ENCODE assay signal across 9 mouse cellular contexts in the genomic region with DNA sequence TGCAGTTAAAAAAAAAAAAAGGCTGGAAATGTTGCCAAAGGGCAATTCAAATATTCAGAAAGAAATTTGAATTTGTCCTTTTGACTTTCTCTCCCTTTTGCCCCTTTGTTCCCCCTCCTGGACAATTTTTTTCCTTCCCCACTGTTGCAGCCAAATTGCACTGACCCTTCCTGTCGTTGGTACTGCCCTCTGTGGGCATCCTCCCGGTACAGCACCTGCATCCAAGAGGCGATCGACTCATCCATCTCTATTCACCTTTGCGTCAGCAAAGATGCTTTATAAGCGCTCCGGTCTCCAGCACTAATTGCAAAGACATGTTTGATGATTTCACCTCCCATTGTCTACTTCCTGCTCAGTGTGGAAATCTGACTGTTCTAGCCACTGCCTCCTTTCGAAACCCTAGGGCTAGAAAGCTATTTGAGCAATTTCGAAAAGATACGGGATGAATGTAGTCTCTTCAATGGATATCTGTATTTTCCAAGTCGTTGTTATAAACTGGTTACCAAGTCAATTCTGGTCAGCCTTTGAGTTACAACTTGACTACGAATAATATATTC. TPM values are rescaled to one million over a fixed set of nuclear protein-coding genes. Genes with fewer than 3 reads are reported as not detected.
DNase-seq lines count a peak whose midpoint lies in the region; ATAC-seq and TF ChIP-seq lines count a peak whose summit lies in the region.
"Had no signal": no experiment of that assay in that cellular context is flagged by ENCODE, and none has a peak within 500 bp of the region (broad histone marks: within the 10 kb centered on the region; RNA-seq: fewer than 3 reads in every experiment).

No protein-coding gene starts in this region.

- peak; percentile 20 for TF ChIP-seq CTCF in E14TG2a.4 (conservative IDR thresholded peaks at IDR 0.05; ENCODE audit: low read length)

- H3K27ac ChIP-seq in heart, embryonic 15.5 days, result no peak overlapping the region
- no peak overlapping the region for H3K27ac ChIP-seq in hindbrain, embryonic 15.5 days (replicated peaks)

- H3K36me3 ChIP-seq in heart, embryonic 15.5 days, result no peaks in the 10 kb centered on the region
- H3K36me3 ChIP-seq in E14TG2a.4 (ENCODE audit: insufficient read depth, low read length), result no peaks in the 10 kb centered on the region
- H3K36me3 ChIP-seq in hindbrain, embryonic 15.5 days, result no peaks in the 10 kb centered on the region

- peaks cover 31% of the 10 kb centered on the region for H3K4me1 ChIP-seq in heart, embryonic 15.5 days (replicated peaks)
- H3K4me1 ChIP-seq in E14TG2a.4 (replicated peaks; ENCODE audit: low read depth, low read length), result peaks cover 39% of the 10 kb centered on the region
- H3K4me1 ChIP-seq in hindbrain, embryonic 15.5 days (replicated peaks), result peaks cover 22% of the 10 kb centered on the region

- H3K9ac ChIP-seq in heart, embryonic 15.5 days, result no peak overlapping the region
- H3K9ac ChIP-seq in hindbrain, embryonic 15.5 days, result no peak overlapping the region

- no peaks in the 10 kb centered on the region for H3K9me3 ChIP-seq in heart, embryonic 15.5 days (replicated peaks)
- no peaks in the 10 kb centered on the region for H3K9me3 ChIP-seq in E14TG2a.4 (ENCODE audit: low read length)
- no peaks in the 10 kb centered on the region for H3K9me3 ChIP-seq in hindbrain, embryonic 15.5 days
- H3K9me3 ChIP-seq: G1E had no signal

- ATAC-seq in heart, embryonic 15.5 days (replicated peaks; ENCODE audit: insufficient number of reproducible peaks, insufficient read depth, low FRiP score, low read depth), result no peak
- ATAC-seq in hindbrain, embryonic 15.5 days (ENCODE audit: low FRiP score, low read depth), result no peak
- no peak for ATAC-seq in megakaryocyte-erythroid progenitor cell, adult 5-6 weeks (replicated peaks; ENCODE audit: low FRiP score, low TSS enrichment, poor library complexity, severe bottlenecking)

- H3K27me3 ChIP-seq in heart, embryonic 15.5 days, result no peaks in the 10 kb centered on the region
- peaks cover 37% of the 10 kb centered on the region for H3K27me3 ChIP-seq in E14TG2a.4 (ENCODE audit: insufficient read depth, low read length)
- peaks cover 10% of the 10 kb centered on the region; the same call in 1 of the 2 replicates for H3K27me3 ChIP-seq in hindbrain, embryonic 15.5 days

- 43% methylated on average over 12 of the region's 12 CpGs for WGBS in heart, embryonic 15.5 days
- 32% methylated on average over 12 of the region's 12 CpGs for WGBS in hindbrain, embryonic 15.5 days

- H3K4me2 ChIP-seq in heart, embryonic 15.5 days, result peak overlapping the region; percentile 97; the same call in 1 of the 2 replicates
- H3K4me2 ChIP-seq in hindbrain, embryonic 15.5 days, result peak overlapping the region; percentile 99

- DNase-seq in heart, adult 9 months (ENCODE audit: low spot score in 2 of 2), result no peak
- DNase-seq in cerebellum, postnatal 10 days, result peak; percentile 64 to 70
- no peak for DNase-seq in urinary bladder, postnatal 25 days (ENCODE audit: low spot score)
- DNase-seq in MN1 (ENCODE audit: low spot score), result no peak

- no peak overlapping the region for H3K4me3 ChIP-seq in heart, embryonic 15.5 days
- no peak overlapping the region for H3K4me3 ChIP-seq in E14TG2a.4 (replicated peaks; ENCODE audit: low read length)
- H3K4me3 ChIP-seq in hindbrain, embryonic 15.5 days, result peak overlapping the region; percentile 62; the same call in 1 of the 2 replicates

RNA-seq across cellular contexts. Expression of a gene that starts 1.0 kb away (rescaled TPM):
- polyA plus RNA-seq in heart, embryonic 15.5 days (2015; fragmentation: Nextera tagmentation; extraction: Ambion mirVana), result 1.5 and 1.7 TPM in 2 replicates
- 0.96 and 1.0 TPM in 2 replicates for polyA plus RNA-seq in hindbrain, embryonic 15.5 days (2015; fragmentation: Nextera tagmentation; extraction: Ambion mirVana)
- 0.46 and 0.54 TPM in 2 replicates for total RNA-seq in megakaryocyte-erythroid progenitor cell, adult 5-6 weeks (2014; fragmentation: Nextera tagmentation)
- 0.89 and 1.3 TPM in 2 replicates for total RNA-seq in megakaryocyte-erythroid progenitor cell, adult 5-6 weeks (2017)

RNA-seq across cellular contexts. Expression of a gene that starts 15.4 kb away (rescaled TPM):
- 141 and 143 TPM in 2 replicates for polyA plus RNA-seq in heart, embryonic 15.5 days (2015; fragmentation: Nextera tagmentation; extraction: Ambion mirVana)
- 116 and 138 TPM in 2 replicates for polyA plus RNA-seq in hindbrain, embryonic 15.5 days (2015; fragmentation: Nextera tagmentation; extraction: Ambion mirVana)
- 281 TPM in 2 replicates for total RNA-seq in megakaryocyte-erythroid progenitor cell, adult 5-6 weeks (2014; fragmentation: Nextera tagmentation)
- 706 and 810 TPM in 2 replicates for total RNA-seq in megakaryocyte-erythroid progenitor cell, adult 5-6 weeks (2017)

Comparison
In these comparisons a context has a peak if more than half of its experiments do, and no peak if none do; other contexts are left out.
1. DNase-seq: peak in cerebellum, postnatal 10 days (2 of 2); none in heart, adult 9 months (0 of 2), urinary bladder, postnatal 25 days (single experiment) and MN1 (single experiment).